Mouse (Mus musculus): ENCODE measurements around the gene Zfp383.
"Not testable (repeated sequence)": the region's sequence is repeated elsewhere in the genome, so short reads cannot be mapped to it uniquely, and the experiment has no call there.

Zfp383 gene

GRCm38 (mm10) chr7:29908130-29908950 is at the start of gene Zfp383:
TSS of gene Zfp383 (plus strand) at chr7:29908223.
- peak; percentile 40 to 65 for DNase-seq (ENCODE audit: low read depth in 1 of 2, low spot score in 2 of 2)

- peak; percentile 39 to 50 for DNase-seq (ENCODE audit: low read depth in 1 of 2, low spot score in 2 of 2)
Measured at GRCm38 (mm10) chr7:29859532-29860517, 48.2 kb upstream of the Zfp383 start, which contains the start of gene Zfp420. TSS of gene Zfp420 (plus strand) at chr7:29859979.

GRCm38 (mm10) chr7:29861660-29862059 is 46.4 kb upstream of the Zfp383 start:
- DNase-seq (ENCODE audit: low read depth in 1 of 2, low spot score in 2 of 2) = no peak

GRCm38 (mm10) chr7:29874256-29874655 is 33.8 kb upstream of the Zfp383 start:
- DNase-seq (ENCODE audit: low read depth in 1 of 2, low spot score in 2 of 2) = no peak

GRCm38 (mm10) chr7:29877561-29877960 is 30.5 kb upstream of the Zfp383 start:
- not testable (repeated sequence) for DNase-seq (ENCODE audit: low read depth in 1 of 2, low spot score in 2 of 2)

GRCm38 (mm10) chr7:29880056-29880455 is 28.0 kb upstream of the Zfp383 start:
- no peak for DNase-seq (ENCODE audit: low read depth in 1 of 2, low spot score in 2 of 2)

- no peak for DNase-seq (ENCODE audit: low read depth in 1 of 2, low spot score in 2 of 2)
Measured at GRCm38 (mm10) chr7:29880916-29881315, 27.1 kb upstream of the Zfp383 start.

- DNase-seq (ENCODE audit: low read depth in 1 of 2, low spot score in 2 of 2) = no peak
Measured at GRCm38 (mm10) chr7:29890501-29890900, 17.5 kb upstream of the Zfp383 start.

GRCm38 (mm10) chr7:29892756-29893155 is 15.3 kb upstream of the Zfp383 start:
- DNase-seq (ENCODE audit: low read depth in 1 of 2, low spot score in 2 of 2) = no peak

- no peak for DNase-seq (ENCODE audit: low read depth in 1 of 2, low spot score in 2 of 2)
Measured at GRCm38 (mm10) chr7:29898351-29898750, 9.7 kb upstream of the Zfp383 start.

GRCm38 (mm10) chr7:29904101-29904500 is 3.9 kb upstream of the Zfp383 start:
- no peak for DNase-seq (ENCODE audit: low read depth in 1 of 2, low spot score in 2 of 2)

- DNase-seq (ENCODE audit: low read depth in 1 of 2, low spot score in 2 of 2) = peak in 1 of 2 experiments; percentile 22
Measured at GRCm38 (mm10) chr7:29905966-29906681, 1.9 kb upstream of the Zfp383 start, which contains the start of gene Zfp27. TSS of gene Zfp27 (minus strand) at chr7:29906572.

- DNase-seq (ENCODE audit: low read depth in 1 of 2, low spot score in 2 of 2) = no peak
Measured at GRCm38 (mm10) chr7:29906682-29907058, 1.4 kb upstream of the Zfp383 start.

GRCm38 (mm10) chr7:29907206-29907605 is 817 bp upstream of the Zfp383 start:
- no peak for DNase-seq (ENCODE audit: low read depth in 1 of 2, low spot score in 2 of 2)

GRCm38 (mm10) chr7:29910252-29910651 is 2.2 kb downstream of the Zfp383 start:
- no peak for DNase-seq (ENCODE audit: low read depth in 1 of 2, low spot score in 2 of 2)

GRCm38 (mm10) chr7:29912172-29912571 is 4.1 kb downstream of the Zfp383 start:
- no peak for DNase-seq (ENCODE audit: low read depth in 1 of 2, low spot score in 2 of 2)

GRCm38 (mm10) chr7:29917371-29918061 is 9.5 kb downstream of the Zfp383 start:
- no peak for DNase-seq (ENCODE audit: low read depth in 1 of 2, low spot score in 2 of 2)

- DNase-seq (ENCODE audit: low read depth in 1 of 2, low spot score in 2 of 2) = no peak
Measured at GRCm38 (mm10) chr7:29918062-29918453, 10.0 kb downstream of the Zfp383 start.

GRCm38 (mm10) chr7:29921439-29922093 is 13.5 kb downstream of the Zfp383 start:
- DNase-seq (ENCODE audit: low read depth in 1 of 2, low spot score in 2 of 2) = no peak

GRCm38 (mm10) chr7:29922780-29923179 is 14.8 kb downstream of the Zfp383 start:
- no peak for DNase-seq (ENCODE audit: low read depth in 1 of 2, low spot score in 2 of 2)

Data from monocyte, adult 2 months (primary cell).